Mouse (Mus musculus) kidney, adult 2 months (tissue): ENCODE results near the gene Zc3h4. TPM values are rescaled to one million over a fixed set of nuclear protein-coding genes. Genes with fewer than 3 reads are reported as not detected.

ENCODE experiments used
- DNase-seq: peaks from one replicate; pipeline ENCODE4 v3.0.0; 2021
- H3K27ac ChIP-seq: fragments of 200-500 bp; 2 replicates; pipeline ENCODE4 v1.5.1; 2012; ENCODE audit warnings: low read depth, low read length, control low read depth, inconsistent platforms; ENCODE audit not compliant: insufficient read depth
- H3K27me3 ChIP-seq: fragments of 200-500 bp; replicated peaks from 2 replicates; pipeline ENCODE4 v1.6.1; 2012; ENCODE audit warnings: mild to moderate bottlenecking, moderate library complexity, low read length, inconsistent platforms; ENCODE audit not compliant: control insufficient read depth, insufficient read depth
- H3K36me3 ChIP-seq: fragments of 200-500 bp; 2 replicates; pipeline ENCODE4 v1.6.1; 2012; ENCODE audit warnings: mild to moderate bottlenecking, moderate library complexity, low read length, inconsistent platforms; ENCODE audit not compliant: control insufficient read depth, insufficient read depth
- H3K4me1 ChIP-seq: fragments of 200-500 bp; 2 replicates; pipeline ENCODE4 v1.6.1; 2011; ENCODE audit warnings: low read length; ENCODE audit not compliant: control insufficient read depth, insufficient read depth
- H3K4me3 ChIP-seq: fragments of 200-500 bp; 2 replicates; pipeline ENCODE4 v1.5.1; 2011; ENCODE audit warnings: mild to moderate bottlenecking, low read depth, low read length, control low read depth; ENCODE audit not compliant: insufficient read depth
- CTCF ChIP-seq: fragments of 200-500 bp; conservative IDR thresholded peaks from 2 replicates; pipeline ENCODE4 v1.5.1; 2011; ENCODE audit warnings: low read depth, mild to moderate bottlenecking, control low read depth, low read length, moderate library complexity, mixed read lengths; ENCODE audit not compliant: insufficient read depth, insufficient read length
- POLR2A ChIP-seq: fragments of 200-500 bp; IDR thresholded peaks from one replicate; pipeline ENCODE4 v1.6.1; 2011; ENCODE audit warnings: low read depth, low read length, control low read depth
- WGBS: fragments of 180-500 bp; shearing (Covaris S2); methylation state at CpG from one replicate; pipeline ENCODE4 v1.1.7; 2018; 5-methylcytosine and 5-hydroxymethylcytosine counted together
- polyA plus RNA-seq: library from polyadenylated mRNA; depleted of rRNA; stranded (reverse); fragments of >200 nt; gene quantifications from 2 replicates; pipeline ENCODE4 v1.2.3, GENCODE M21; 2012

Zc3h4 gene
- polyA plus RNA-seq, 1 experiment: 23.9 TPM

GRCm38 (mm10) chr7:16412220-16412896, 11.6 kb downstream of the Zc3h4 start:
- Histone ChIP-seq H3K27ac (no peak overlapping the region), H3K4me3 (no peak overlapping the region), H3K4me1 (peaks cover 38% of the 10 kb centered on the region), H3K36me3 (no peaks in the 10 kb centered on the region), H3K27me3 (no peaks in the 10 kb centered on the region)
- DNase-seq: no peak
- WGBS: 84% methylated on average over 8 of the region's 8 CpGs
- TF ChIP-seq CTCF (no peak), POLR2A (no peak)

GRCm38 (mm10) chr7:16412930-16413329, 12.2 kb downstream of the Zc3h4 start:
- no peak for TF ChIP-seq POLR2A
- TF ChIP-seq CTCF: no peak
- no peak overlapping the region for H3K27ac ChIP-seq
- DNase-seq: no peak
- H3K27me3 ChIP-seq: no peaks in the 10 kb centered on the region
- peaks cover 41% of the 10 kb centered on the region for H3K4me1 ChIP-seq
- no peaks in the 10 kb centered on the region for H3K36me3 ChIP-seq
- H3K4me3 ChIP-seq: no peak overlapping the region
- WGBS: 78% methylated on average over 2 of the region's 2 CpGs

GRCm38 (mm10) chr7:16415426-16415825, 14.7 kb downstream of the Zc3h4 start:
- DNase-seq: peak; percentile 78
- Histone ChIP-seq H3K27me3 (no peaks in the 10 kb centered on the region), H3K27ac (peak overlapping the region; percentile 74), H3K36me3 (no peaks in the 10 kb centered on the region; the same call in 1 of the 2 replicates), H3K4me3 (peak overlapping the region; percentile 0; the same call in 1 of the 2 replicates), H3K4me1 (peaks cover 54% of the 10 kb centered on the region)
- 32% methylated on average over 3 of the region's 3 CpGs for WGBS
- TF ChIP-seq CTCF (no peak), POLR2A (no peak)

- 32% methylated on average over 10 of the region's 10 CpGs for WGBS
- DNase-seq: peak; percentile 92
- Histone ChIP-seq H3K27me3 (no peaks in the 10 kb centered on the region), H3K4me3 (no peak overlapping the region), H3K27ac (peak overlapping the region; percentile 74), H3K36me3 (no peaks in the 10 kb centered on the region; the same call in 1 of the 2 replicates), H3K4me1 (peaks cover 56% of the 10 kb centered on the region)
- TF ChIP-seq CTCF: no peak
- TF ChIP-seq POLR2A: no peak
These were observed 16.5 kb downstream of the Zc3h4 start for GRCm38 (mm10) chr7:16417141-16417771.

- H3K36me3 ChIP-seq: peaks cover 2% of the 10 kb centered on the region; the same call in 1 of the 2 replicates
- H3K4me3 ChIP-seq: no peak overlapping the region
- 82% methylated on average over 5 of the region's 5 CpGs for WGBS
- DNase-seq: no peak
- H3K27me3 ChIP-seq: no peaks in the 10 kb centered on the region
- TF ChIP-seq CTCF (no peak), POLR2A (no peak)
- peak overlapping the region; percentile 0; the same call in 1 of the 2 replicates for H3K27ac ChIP-seq
- peaks cover 56% of the 10 kb centered on the region for H3K4me1 ChIP-seq
These were observed 18.0 kb downstream of the Zc3h4 start for GRCm38 (mm10) chr7:16418713-16419112.

- no peak for TF ChIP-seq CTCF
- no peak for TF ChIP-seq POLR2A
- peak; percentile 51 for DNase-seq
- H3K36me3 ChIP-seq: peaks cover 5% of the 10 kb centered on the region; the same call in 1 of the 2 replicates
- H3K27ac ChIP-seq: peak overlapping the region; percentile 43; the same call in 1 of the 2 replicates
- no peak overlapping the region for H3K4me3 ChIP-seq
- peaks cover 44% of the 10 kb centered on the region for H3K4me1 ChIP-seq
- H3K27me3 ChIP-seq: no peaks in the 10 kb centered on the region
- 71% methylated on average over 8 of the region's 8 CpGs for WGBS
These were observed 19.9 kb downstream of the Zc3h4 start for GRCm38 (mm10) chr7:16420493-16421118.
